Mouse (Mus musculus): ENCODE data around the gene Cdc42ep4. TPM values are rescaled to one million over a fixed set of nuclear protein-coding genes. Genes with fewer than 3 reads are reported as not detected.

Gene Cdc42ep4
- polyA plus RNA-seq, 1 experiment from 2014 or later = 30.2 TPM

- no peak overlapping the region for H3K4me2 ChIP-seq (replicated peaks; ENCODE audit: low read depth)
- 0 out of 2 replicates have a peak, but pooled peaks cover 7% of the 10 kb centered on the region for H3K4me1 ChIP-seq (replicated peaks; ENCODE audit: control insufficient read depth, insufficient read depth, low read length)
- H3K9ac ChIP-seq (ENCODE audit: low read depth, low read length) = no peak overlapping the region
- TF ChIP-seq CTCF (IDR thresholded peaks at IDR 0.05; ENCODE audit: low read depth) = no peak
- H3K36me3 ChIP-seq (ENCODE audit: control insufficient read depth, insufficient read depth) = no peaks in the 10 kb centered on the region
- no peak overlapping the region for H3K27ac ChIP-seq (ENCODE audit: low read depth, low read length)
- WGBS = 66% methylated on average over 3 of the region's 3 CpGs
- no peaks in the 10 kb centered on the region for H3K27me3 ChIP-seq (replicated peaks; ENCODE audit: control insufficient read depth, insufficient read depth, low read length)
- H3K4me3 ChIP-seq (ENCODE audit: low read depth, low read length) = no peak overlapping the region
- no peak for ATAC-seq
- H3K9me3 ChIP-seq (ENCODE audit: control insufficient read depth) = no peaks in the 10 kb centered on the region
Measured at GRCm38 (mm10) chr11:113768356-113768755, 16.7 kb upstream of the Cdc42ep4 start.

GRCm38 (mm10) chr11:113767285-113767684, 15.6 kb upstream of the Cdc42ep4 start:
- Histone ChIP-seq H3K4me3 (ENCODE audit: low read depth, low read length) (no peak overlapping the region), H3K36me3 (ENCODE audit: control insufficient read depth, insufficient read depth) (no peaks in the 10 kb centered on the region), H3K9me3 (ENCODE audit: control insufficient read depth) (no peaks in the 10 kb centered on the region), H3K9ac (ENCODE audit: low read depth, low read length) (no peak overlapping the region), H3K4me1 (replicated peaks; ENCODE audit: control insufficient read depth, insufficient read depth, low read length) (0 out of 2 replicates have a peak, but pooled peaks cover 9% of the 10 kb centered on the region), H3K4me2 (replicated peaks; ENCODE audit: low read depth) (no peak overlapping the region), H3K27ac (ENCODE audit: low read depth, low read length) (no peak overlapping the region), H3K27me3 (replicated peaks; ENCODE audit: control insufficient read depth, insufficient read depth, low read length) (no peaks in the 10 kb centered on the region)
- no peak for ATAC-seq
- 65% methylated on average over 8 of the region's 8 CpGs for WGBS
- TF ChIP-seq CTCF (IDR thresholded peaks at IDR 0.05; ENCODE audit: low read depth) = no peak

DNA sequence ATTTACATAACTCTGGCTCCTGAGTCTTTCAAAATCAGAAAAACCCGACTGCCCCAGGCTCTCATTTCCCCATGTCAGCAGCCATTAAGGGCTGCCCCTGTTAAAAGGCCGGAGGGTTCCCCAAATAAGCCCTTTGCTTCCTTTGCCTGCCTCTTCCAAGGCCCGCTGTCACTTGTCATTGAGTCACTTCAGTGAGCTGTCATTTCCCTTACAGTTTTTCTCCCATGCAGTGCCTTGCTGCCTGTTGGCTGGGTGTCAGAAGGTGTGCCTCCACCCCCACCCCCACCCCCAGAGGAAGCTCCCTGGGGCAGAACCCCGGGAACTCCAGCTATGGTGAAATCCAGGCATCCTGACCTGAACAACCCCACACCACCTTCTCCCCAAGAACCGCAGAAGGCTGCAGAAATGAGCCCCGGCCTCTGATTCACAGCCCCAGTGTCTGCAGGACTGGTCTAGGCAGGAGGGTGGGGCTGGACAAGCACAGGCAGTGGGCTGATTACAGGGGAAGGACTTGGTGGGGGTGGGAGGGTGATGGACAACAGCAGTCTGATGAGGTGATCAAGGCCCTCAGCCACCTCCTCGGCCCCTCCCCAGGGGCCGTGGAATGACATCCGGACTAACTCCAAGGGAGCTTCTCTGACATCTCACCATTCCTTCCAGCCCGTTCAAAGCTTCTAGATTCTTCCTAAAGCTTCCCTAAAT, 14.8 kb upstream of the Cdc42ep4 start:
- ATAC-seq = no peak

GRCm38 (mm10) chr11:113764132-113764849, 12.6 kb upstream of the Cdc42ep4 start:
- no peak overlapping the region for H3K27ac ChIP-seq (ENCODE audit: low read depth, low read length)
- H3K27me3 ChIP-seq (replicated peaks; ENCODE audit: control insufficient read depth, insufficient read depth, low read length) = no peaks in the 10 kb centered on the region
- H3K4me1 ChIP-seq (replicated peaks; ENCODE audit: control insufficient read depth, insufficient read depth, low read length) = 0 out of 2 replicates have a peak, but pooled peaks cover 9% of the 10 kb centered on the region
- H3K4me2 ChIP-seq (replicated peaks; ENCODE audit: low read depth) = no peak overlapping the region
- H3K9ac ChIP-seq (ENCODE audit: low read depth, low read length) = no peak overlapping the region
- no peaks in the 10 kb centered on the region for H3K9me3 ChIP-seq (ENCODE audit: control insufficient read depth)
- 69% methylated on average over 6 of the region's 6 CpGs for WGBS
- TF ChIP-seq CTCF (IDR thresholded peaks at IDR 0.05; ENCODE audit: low read depth) = no peak
- no peaks in the 10 kb centered on the region for H3K36me3 ChIP-seq (ENCODE audit: control insufficient read depth, insufficient read depth)
- no peak for ATAC-seq
- no peak overlapping the region for H3K4me3 ChIP-seq (ENCODE audit: low read depth, low read length)

More for the DNA sequence above, 14.8 kb upstream of the Cdc42ep4 start:
- Histone ChIP-seq H3K9ac (ENCODE audit: low read depth, low read length) (no peak overlapping the region), H3K9me3 (ENCODE audit: control insufficient read depth) (no peaks in the 10 kb centered on the region), H3K4me2 (replicated peaks; ENCODE audit: low read depth) (no peak overlapping the region), H3K36me3 (ENCODE audit: control insufficient read depth, insufficient read depth) (no peaks in the 10 kb centered on the region), H3K4me1 (replicated peaks; ENCODE audit: control insufficient read depth, insufficient read depth, low read length) (0 out of 2 replicates have a peak, but pooled peaks cover 9% of the 10 kb centered on the region), H3K27ac (ENCODE audit: low read depth, low read length) (no peak overlapping the region), H3K27me3 (replicated peaks; ENCODE audit: control insufficient read depth, insufficient read depth, low read length) (no peaks in the 10 kb centered on the region), H3K4me3 (ENCODE audit: low read depth, low read length) (no peak overlapping the region)
- WGBS = 38% methylated on average over 10 of the region's 10 CpGs
- TF ChIP-seq CTCF (IDR thresholded peaks at IDR 0.05; ENCODE audit: low read depth) = no peak

- no peak for TF ChIP-seq CTCF (IDR thresholded peaks at IDR 0.05; ENCODE audit: low read depth)
- Histone ChIP-seq H3K4me3 (ENCODE audit: low read depth, low read length) (no peak overlapping the region), H3K36me3 (ENCODE audit: control insufficient read depth, insufficient read depth) (no peaks in the 10 kb centered on the region), H3K9ac (ENCODE audit: low read depth, low read length) (no peak overlapping the region), H3K4me2 (replicated peaks; ENCODE audit: low read depth) (peak overlapping the region; percentile 21), H3K4me1 (replicated peaks; ENCODE audit: control insufficient read depth, insufficient read depth, low read length) (0 out of 2 replicates have a peak, but pooled peaks cover 9% of the 10 kb centered on the region), H3K27ac (ENCODE audit: low read depth, low read length) (no peak overlapping the region), H3K9me3 (ENCODE audit: control insufficient read depth) (no peaks in the 10 kb centered on the region), H3K27me3 (replicated peaks; ENCODE audit: control insufficient read depth, insufficient read depth, low read length) (no peaks in the 10 kb centered on the region)
- 23% methylated on average over 5 of the region's 5 CpGs for WGBS
- ATAC-seq = no peak
Measured at GRCm38 (mm10) chr11:113763449-113763848, 11.8 kb upstream of the Cdc42ep4 start.

GRCm38 (mm10) chr11:113762136-113762797, 10.6 kb upstream of the Cdc42ep4 start:
- Histone ChIP-seq H3K4me2 (replicated peaks; ENCODE audit: low read depth) (no peak overlapping the region), H3K4me1 (replicated peaks; ENCODE audit: control insufficient read depth, insufficient read depth, low read length) (0 out of 2 replicates have a peak, but pooled peaks cover 6% of the 10 kb centered on the region), H3K4me3 (ENCODE audit: low read depth, low read length) (no peak overlapping the region), H3K9me3 (ENCODE audit: control insufficient read depth) (no peaks in the 10 kb centered on the region), H3K27me3 (replicated peaks; ENCODE audit: control insufficient read depth, insufficient read depth, low read length) (no peaks in the 10 kb centered on the region), H3K27ac (ENCODE audit: low read depth, low read length) (no peak overlapping the region), H3K36me3 (ENCODE audit: control insufficient read depth, insufficient read depth) (no peaks in the 10 kb centered on the region), H3K9ac (ENCODE audit: low read depth, low read length) (no peak overlapping the region)
- no peak for TF ChIP-seq CTCF (IDR thresholded peaks at IDR 0.05; ENCODE audit: low read depth)
- ATAC-seq = no peak
- 86% methylated on average over 8 of the region's 8 CpGs for whole genome bisulfite sequencing

Data from intestine, postnatal 0 days (tissue).